Mouse (Mus musculus): ENCODE data around the gene Shmt2. TPM values are rescaled to one million over a fixed set of nuclear protein-coding genes. Genes with fewer than 3 reads are reported as not detected.

Gene Shmt2
- total RNA-seq, 2 experiments from 2014 or later, result 25.4 to 27.6 TPM

DNA sequence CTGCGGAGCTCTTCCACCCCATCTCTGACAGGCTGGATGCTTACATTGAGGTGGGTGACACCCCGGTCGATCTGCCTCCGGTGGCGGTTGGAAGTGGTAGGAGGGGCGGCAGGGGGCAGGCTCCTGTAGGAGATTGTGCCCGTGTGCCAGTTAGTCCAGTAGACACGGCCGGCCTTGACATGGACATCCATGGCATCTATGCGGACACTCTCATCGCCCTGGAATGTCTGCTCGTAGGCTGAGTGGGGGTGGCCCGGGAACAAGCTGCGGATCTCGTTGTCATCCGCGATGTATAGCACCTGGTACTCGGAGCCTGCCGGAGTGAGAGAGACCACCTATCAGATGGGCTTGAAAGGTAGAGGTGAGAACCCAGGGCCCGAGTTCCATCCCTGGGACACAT lies 22.1 kb upstream of the Shmt2 start:
- DNase-seq (ENCODE audit: low spot score in 2 of 2), result no peak
- Histone ChIP-seq H3K4me3 (no peak overlapping the region), H3K27ac (no peak overlapping the region)
- TF ChIP-seq CTCF (conservative IDR thresholded peaks at IDR 0.05), result no peak

DNA sequence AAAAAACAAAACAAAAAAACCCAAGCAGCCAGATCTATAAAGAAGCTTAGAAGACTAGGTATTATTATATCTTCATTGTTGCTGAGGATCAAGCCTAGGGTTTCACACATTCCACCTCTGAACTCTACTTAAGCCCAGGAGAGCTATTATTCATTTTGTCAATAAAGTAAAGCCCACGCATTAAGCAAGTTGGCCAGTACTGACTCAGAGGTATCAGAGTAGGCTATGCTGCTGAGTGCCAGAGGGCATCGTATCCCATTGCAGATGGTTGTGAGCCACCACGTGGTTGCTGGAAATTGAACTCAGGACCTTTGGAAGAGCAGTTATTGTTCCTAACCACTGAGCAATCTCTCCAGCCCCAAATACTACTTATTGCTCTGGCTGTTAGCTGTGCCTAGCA lies 21.7 kb upstream of the Shmt2 start:
- Histone ChIP-seq H3K27ac (no peak overlapping the region), H3K4me3 (no peak overlapping the region)
- no peak for DNase-seq (ENCODE audit: low spot score in 2 of 2)
- no peak for TF ChIP-seq CTCF (conservative IDR thresholded peaks at IDR 0.05)

- DNase-seq (ENCODE audit: low spot score in 2 of 2), result no peak
- peak overlapping the region; percentile 53; the same call in 1 of the 2 replicates for H3K27ac ChIP-seq
- no peak overlapping the region for H3K4me3 ChIP-seq
- no peak for TF ChIP-seq CTCF (conservative IDR thresholded peaks at IDR 0.05)
Measured at GRCm38 (mm10) chr10:127542720-127543119, 20.5 kb upstream of the Shmt2 start.

DNA sequence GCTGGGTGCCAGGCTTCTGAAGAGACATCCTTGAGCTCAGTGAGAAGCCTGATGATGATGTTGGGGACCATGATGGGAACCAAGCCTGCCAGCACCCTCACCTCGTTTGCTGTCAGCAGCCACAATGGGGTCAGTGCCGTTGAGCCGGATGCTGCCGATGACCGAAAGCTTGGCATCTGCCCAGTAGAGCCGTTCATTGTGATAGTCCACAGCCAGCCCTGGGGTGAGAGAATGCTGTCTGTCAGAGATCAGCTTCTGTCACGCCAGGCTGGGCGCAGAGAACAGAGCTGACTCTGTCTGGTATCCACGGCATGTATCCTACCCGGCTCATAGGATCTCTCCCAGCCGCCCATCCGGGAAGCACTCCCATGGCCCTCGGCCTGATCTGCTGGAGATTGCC lies 19.8 kb upstream of the Shmt2 start:
- TF ChIP-seq CTCF (conservative IDR thresholded peaks at IDR 0.05), result no peak
- peak; percentile 34 to 41 for DNase-seq (ENCODE audit: low spot score in 2 of 2)
- no peak overlapping the region for H3K4me3 ChIP-seq
- peak overlapping the region; percentile 53; the same call in 1 of the 2 replicates for H3K27ac ChIP-seq

GRCm38 (mm10) chr10:127541510-127541909 lies 19.3 kb upstream of the Shmt2 start:
- no peak for TF ChIP-seq CTCF (conservative IDR thresholded peaks at IDR 0.05)
- DNase-seq (ENCODE audit: low spot score in 2 of 2), result no peak
- Histone ChIP-seq H3K27ac (no peak overlapping the region), H3K4me3 (no peak overlapping the region)

DNA sequence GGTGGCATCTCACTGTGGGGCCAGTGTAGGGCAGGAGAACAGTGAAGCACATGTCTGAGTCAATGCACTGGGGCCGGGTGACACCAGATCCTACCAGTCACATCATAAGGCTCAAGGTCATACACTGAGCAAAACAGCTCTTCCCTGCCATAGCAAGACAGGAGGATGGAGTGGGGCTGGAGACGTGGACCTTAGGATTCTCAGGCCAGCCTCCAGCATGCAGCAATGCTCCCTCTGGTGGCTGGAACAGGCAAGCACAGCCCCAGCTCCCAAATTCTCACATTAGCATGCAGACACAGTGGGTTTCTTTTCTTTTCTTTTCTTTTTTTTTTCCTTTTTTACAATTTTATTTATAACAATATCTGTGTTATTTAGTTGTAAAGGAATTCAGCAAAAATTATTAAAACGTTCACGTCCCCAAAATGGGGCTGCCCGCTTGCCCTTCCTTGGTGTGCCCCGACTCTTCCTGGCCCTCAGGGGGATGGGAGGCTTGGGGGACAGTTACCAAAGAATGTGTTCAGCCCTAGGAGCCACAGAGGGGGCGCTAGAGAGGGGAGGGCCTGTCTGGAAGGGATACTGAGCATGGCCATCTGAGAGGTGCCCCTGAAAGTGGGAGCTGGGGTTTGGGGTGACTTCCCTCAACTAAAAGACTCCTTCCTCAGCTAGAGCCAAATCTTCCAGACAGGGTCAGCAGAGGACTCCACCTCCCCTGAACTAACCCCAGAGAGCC lies 15.8 kb upstream of the Shmt2 start:
- H3K27ac ChIP-seq, result no peak overlapping the region
- TF ChIP-seq CTCF (conservative IDR thresholded peaks at IDR 0.05), result peak; percentile 97
- no peak overlapping the region for H3K4me3 ChIP-seq
- peak; percentile 78 to 87 for DNase-seq (ENCODE audit: low spot score in 2 of 2)

DNA sequence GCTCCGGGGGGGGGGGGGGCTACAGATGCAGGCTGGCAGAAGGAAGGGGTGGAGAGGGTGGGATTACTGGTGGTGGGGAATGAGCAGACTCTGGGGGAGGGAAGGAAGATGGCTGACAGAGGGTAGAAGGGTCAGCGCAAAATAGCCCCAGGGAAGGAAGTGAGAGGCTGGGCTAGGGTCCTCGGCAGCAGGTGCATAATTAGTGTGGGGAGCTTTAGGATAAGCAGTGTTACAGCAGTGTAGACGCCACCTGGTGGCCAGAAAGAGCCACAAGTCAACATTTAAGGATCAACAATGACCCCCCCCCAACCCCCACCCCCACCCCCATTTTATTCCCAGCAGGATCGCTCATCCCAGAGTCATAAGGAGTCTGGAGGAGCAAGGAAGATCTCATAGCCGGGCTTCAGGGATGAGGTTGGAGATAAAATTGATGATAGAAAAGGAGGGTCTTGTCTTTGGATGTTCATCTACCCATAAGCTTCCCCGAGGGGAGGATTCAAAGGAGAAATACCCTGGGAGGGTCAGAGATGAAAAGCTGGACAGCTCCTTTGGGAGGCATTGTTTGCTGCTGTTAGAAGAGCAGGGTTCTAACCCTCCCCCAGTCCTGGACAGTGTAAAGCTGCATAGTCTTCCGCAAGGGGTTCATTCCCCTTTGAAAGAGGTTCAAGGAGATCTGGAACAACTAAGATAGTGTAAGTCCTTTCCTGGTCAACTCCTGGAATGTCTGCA lies 14.5 kb upstream of the Shmt2 start:
- Histone ChIP-seq H3K27ac (no peak overlapping the region), H3K4me3 (no peak overlapping the region)
- DNase-seq (ENCODE audit: low spot score in 2 of 2), result no peak
- TF ChIP-seq CTCF (conservative IDR thresholded peaks at IDR 0.05), result peak; percentile 73

- TF ChIP-seq CTCF (conservative IDR thresholded peaks at IDR 0.05), result no peak
- no peak for DNase-seq (ENCODE audit: low spot score in 2 of 2)
- no peak overlapping the region for H3K27ac ChIP-seq
- H3K4me3 ChIP-seq, result peak overlapping the region; percentile 47; the same call in 1 of the 2 replicates
Measured at GRCm38 (mm10) chr10:127534929-127535384, 12.7 kb upstream of the Shmt2 start.

- H3K27ac ChIP-seq, result no peak within 1 kb of the TSS
- no peak for DNase-seq (ENCODE audit: low spot score in 2 of 2)
- H3K4me3 ChIP-seq, result peak within 1 kb of the TSS; percentile 47
- TF ChIP-seq CTCF (conservative IDR thresholded peaks at IDR 0.05), result no peak
Measured at GRCm38 (mm10) chr10:127534036-127534928, 12.0 kb upstream of the Shmt2 start, which contains the start of gene Nxph4. Gene Nxph4, minus strand, starts transcription at chr10:127534559.

GRCm38 (mm10) chr10:127531548-127531947 lies 9.3 kb upstream of the Shmt2 start:
- no peak overlapping the region for H3K27ac ChIP-seq
- H3K4me3 ChIP-seq, result no peak overlapping the region

DNA sequence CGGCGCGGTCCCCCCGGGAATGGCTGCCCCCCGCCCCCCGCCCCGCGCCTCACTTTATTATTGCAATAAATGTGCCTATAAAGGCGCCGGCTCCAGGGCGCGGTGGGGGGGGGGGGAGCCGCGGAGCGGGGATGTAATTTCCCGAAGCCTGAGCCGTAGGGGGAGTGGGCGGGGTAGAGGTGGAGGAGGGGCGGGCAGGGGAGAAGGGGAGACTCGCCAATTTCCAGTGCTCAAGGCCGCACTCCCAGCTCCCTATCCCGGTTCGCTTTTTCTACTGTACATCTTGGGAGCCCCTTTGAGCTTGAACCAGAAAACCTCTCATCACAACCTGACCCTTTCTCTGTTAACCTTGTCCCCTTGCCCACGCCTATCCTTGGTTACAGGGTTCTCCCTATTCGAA lies 8.7 kb upstream of the Shmt2 start:
- Histone ChIP-seq H3K27ac (no peak overlapping the region), H3K4me3 (no peak overlapping the region)
- no peak for TF ChIP-seq CTCF (conservative IDR thresholded peaks at IDR 0.05)

More at GRCm38 (mm10) chr10:127531548-127531947, 9.3 kb upstream of the Shmt2 start:
- TF ChIP-seq CTCF (conservative IDR thresholded peaks at IDR 0.05), result no peak
- DNase-seq (ENCODE audit: low spot score in 2 of 2), result no peak

DNA sequence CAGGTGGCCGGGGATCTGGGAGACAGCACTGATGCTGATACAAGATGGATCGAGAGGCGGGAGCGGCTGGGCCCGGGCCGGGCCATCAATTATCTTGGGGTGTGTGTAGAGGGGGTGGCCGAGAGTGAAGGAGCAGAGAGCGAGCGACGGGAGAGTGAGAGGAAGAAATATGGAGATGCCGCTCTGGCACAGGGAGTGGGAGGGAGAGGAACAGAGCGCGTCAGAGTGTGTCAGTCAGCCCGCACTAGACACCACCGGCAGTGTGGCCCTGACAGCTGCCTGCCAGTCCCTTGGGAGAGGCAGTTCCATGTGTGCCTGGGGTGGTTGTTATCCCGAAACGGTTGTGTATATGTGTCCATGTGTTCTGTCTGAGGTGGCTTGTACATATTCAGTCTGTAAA lies 5.2 kb upstream of the Shmt2 start:
- peak in 1 of 2 experiments; percentile 39 for DNase-seq (ENCODE audit: low spot score in 2 of 2)
- TF ChIP-seq CTCF (conservative IDR thresholded peaks at IDR 0.05), result no peak
- no peak overlapping the region for H3K27ac ChIP-seq
- H3K4me3 ChIP-seq, result no peak overlapping the region

More for the DNA sequence above, 8.7 kb upstream of the Shmt2 start:
- no peak for DNase-seq (ENCODE audit: low spot score in 2 of 2)
